Mouse (Mus musculus) stomach, postnatal 0 days (tissue): ENCODE data around the gene Ctsl. TPM values are rescaled to one million over a fixed set of nuclear protein-coding genes. Genes with fewer than 3 reads are reported as not detected.

ENCODE experiments used
- ATAC-seq: fragments of 200-750 bp; cut with Nextera tagmentation; 2 replicates; pipeline ENCODE4 v1.8.0; 2017; ENCODE audit not compliant: low FRiP score, low TSS enrichment
- DNase-seq: peaks from one replicate; pipeline ENCODE4 v3.0.0-alpha.2; 2016; ENCODE audit warnings: low spot score
- H3K27ac ChIP-seq: fragments of 300-500 bp; sonication (generic); replicated peaks from 2 replicates; pipeline ENCODE4 v1.5.1; 2014; ENCODE audit warnings: mild to moderate bottlenecking, control low read depth
- H3K27me3 ChIP-seq: fragments of 300-500 bp; sonication (generic); 2 replicates; pipeline ENCODE4 v1.6.1; 2014; ENCODE audit warnings: low read length; ENCODE audit not compliant: control insufficient read depth, insufficient read depth
- H3K36me3 ChIP-seq: fragments of 300-500 bp; sonication (generic); 2 replicates; pipeline ENCODE4 v1.6.1; 2014; ENCODE audit warnings: low read length, mixed read lengths; ENCODE audit not compliant: control insufficient read depth, insufficient read depth
- H3K4me1 ChIP-seq: fragments of 300-500 bp; sonication (generic); replicated peaks from 2 replicates; pipeline ENCODE4 v1.6.1; 2014; ENCODE audit warnings: antibody characterized with exemption; ENCODE audit not compliant: control insufficient read depth, insufficient read depth
- H3K4me2 ChIP-seq: fragments of 300-500 bp; sonication (generic); replicated peaks from 2 replicates; pipeline ENCODE4 v1.6.1; 2014; ENCODE audit warnings: low read depth, mild to moderate bottlenecking, control low read depth, moderate library complexity
- H3K4me3 ChIP-seq: fragments of 300-500 bp; sonication (generic); 2 replicates; pipeline ENCODE4 v1.5.1; 2014; ENCODE audit warnings: low read depth, low read length, control low read depth
- H3K9ac ChIP-seq: fragments of 300-500 bp; sonication (generic); 2 replicates; pipeline ENCODE4 v1.6.1; 2014; ENCODE audit warnings: mild to moderate bottlenecking, low read length, control low read depth, mixed read lengths
- H3K9me3 ChIP-seq: fragments of 300-500 bp; sonication (generic); 2 replicates; pipeline ENCODE4 v1.6.1; 2016; ENCODE audit warnings: low read length; ENCODE audit not compliant: control insufficient read depth
- CTCF ChIP-seq: IDR thresholded peaks from 2 replicates; pipeline ENCODE4 v1.5.1; 2016; ENCODE audit warnings: antibody characterized with exemption, low read depth, mild to moderate bottlenecking, moderate library complexity
- EP300 ChIP-seq: optimal IDR thresholded peaks from 2 replicates; pipeline ENCODE3; 2016; ENCODE audit warnings: antibody characterized with exemption
- WGBS: fragments of 180-500 bp; shearing (Covaris S2); extraction: QIAGEN DNeasy Blood & Tissue Kit; methylation state at CpG from one replicate; pipeline ENCODE4 v1.1.7; 2014; 5-methylcytosine and 5-hydroxymethylcytosine counted together
- polyA plus RNA-seq: library from polyadenylated mRNA; unstranded; fragments of >200 nt; fragmentation: Nextera tagmentation; extraction: Ambion mirVana; gene quantifications from 2 replicates; pipeline ENCODE4 v1.2.1, GENCODE M21; 2015

Gene Ctsl
- polyA plus RNA-seq, 1 experiment from 2014 or later, result 183 TPM

- WGBS, result 50% methylated on average over 3 of the region's 3 CpGs
- Histone ChIP-seq H3K4me3 (no peak overlapping the region), H3K9ac (no peak overlapping the region), H3K4me1 (no peaks in the 10 kb centered on the region), H3K27ac (no peak overlapping the region; the same call in 1 of the 2 replicates), H3K4me2 (no peak overlapping the region), H3K36me3 (no peaks in the 10 kb centered on the region), H3K27me3 (no peaks in the 10 kb centered on the region; the same call in 1 of the 2 replicates), H3K9me3 (no peaks in the 10 kb centered on the region)
- no peak for DNase-seq
- ATAC-seq, result no peak; the same call in 1 of the 2 replicates
- TF ChIP-seq EP300 (no peak), CTCF (no peak)
Measured at GRCm38 (mm10) chr13:64402006-64402405, 31.3 kb upstream of the Ctsl start.

DNA sequence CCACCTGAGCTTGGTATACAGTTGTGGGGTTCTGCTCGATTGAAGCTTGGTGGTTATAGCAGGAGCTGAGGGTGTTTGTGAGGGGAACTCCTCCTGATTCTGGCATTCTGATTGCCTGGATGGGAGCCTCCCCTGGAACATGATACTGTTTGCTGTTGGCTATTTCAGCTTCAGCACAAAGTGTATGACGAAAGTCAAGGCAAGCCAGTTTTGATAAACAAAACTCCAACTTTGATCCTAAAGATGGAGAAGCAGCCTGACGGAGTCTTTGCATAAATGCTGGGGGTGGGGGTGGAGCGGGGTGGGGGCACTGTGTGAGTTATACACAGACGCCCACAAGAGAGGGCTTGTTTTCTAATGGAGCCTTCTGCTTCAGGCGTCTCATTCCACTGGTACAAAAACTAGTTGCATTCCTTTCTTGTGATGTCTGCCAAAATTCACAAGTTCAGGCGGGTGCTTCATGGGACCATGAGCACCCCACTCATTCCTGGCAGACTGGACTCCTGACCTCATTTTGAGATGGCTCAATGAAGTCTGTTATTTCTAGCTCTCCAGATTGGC, 30.2 kb upstream of the Ctsl start:
- 21% methylated on average over 7 of the region's 7 CpGs for WGBS
- Histone ChIP-seq H3K27ac (peak overlapping the region; percentile 53), H3K27me3 (no peaks in the 10 kb centered on the region; the same call in 1 of the 2 replicates), H3K4me1 (no peaks in the 10 kb centered on the region), H3K9me3 (no peaks in the 10 kb centered on the region), H3K9ac (no peak overlapping the region), H3K36me3 (no peaks in the 10 kb centered on the region), H3K4me3 (no peak overlapping the region), H3K4me2 (0 out of 2 replicates have a peak overlapping the region, but pooled peaks have one; percentile 11)
- TF ChIP-seq EP300 (no peak), CTCF (no peak)
- peak; percentile 77 for ATAC-seq
- DNase-seq, result peak; percentile 15

GRCm38 (mm10) chr13:64399906-64400305, 29.2 kb upstream of the Ctsl start:
- Histone ChIP-seq H3K27ac (no peak overlapping the region), H3K36me3 (no peaks in the 10 kb centered on the region), H3K4me3 (no peak overlapping the region), H3K27me3 (no peaks in the 10 kb centered on the region; the same call in 1 of the 2 replicates), H3K9ac (no peak overlapping the region), H3K4me2 (no peak overlapping the region), H3K4me1 (no peaks in the 10 kb centered on the region), H3K9me3 (no peaks in the 10 kb centered on the region)
- ATAC-seq, result no peak
- TF ChIP-seq EP300, result no peak
- TF ChIP-seq CTCF, result no peak
- no peak for DNase-seq
- 76% methylated on average over 3 of the region's 3 CpGs for whole genome bisulfite sequencing

GRCm38 (mm10) chr13:64398065-64398464, 27.4 kb upstream of the Ctsl start:
- no peak overlapping the region for H3K4me2 ChIP-seq
- no peaks in the 10 kb centered on the region for H3K9me3 ChIP-seq
- H3K4me1 ChIP-seq, result no peaks in the 10 kb centered on the region
- no peak overlapping the region for H3K27ac ChIP-seq
- no peaks in the 10 kb centered on the region for H3K27me3 ChIP-seq
- no peak overlapping the region for H3K4me3 ChIP-seq
- WGBS, result 88% methylated on average over 1 of the region's 1 CpGs
- ATAC-seq, result no peak
- H3K36me3 ChIP-seq, result no peaks in the 10 kb centered on the region
- TF ChIP-seq CTCF (no peak), EP300 (no peak)
- H3K9ac ChIP-seq, result no peak overlapping the region
- DNase-seq, result no peak

DNA sequence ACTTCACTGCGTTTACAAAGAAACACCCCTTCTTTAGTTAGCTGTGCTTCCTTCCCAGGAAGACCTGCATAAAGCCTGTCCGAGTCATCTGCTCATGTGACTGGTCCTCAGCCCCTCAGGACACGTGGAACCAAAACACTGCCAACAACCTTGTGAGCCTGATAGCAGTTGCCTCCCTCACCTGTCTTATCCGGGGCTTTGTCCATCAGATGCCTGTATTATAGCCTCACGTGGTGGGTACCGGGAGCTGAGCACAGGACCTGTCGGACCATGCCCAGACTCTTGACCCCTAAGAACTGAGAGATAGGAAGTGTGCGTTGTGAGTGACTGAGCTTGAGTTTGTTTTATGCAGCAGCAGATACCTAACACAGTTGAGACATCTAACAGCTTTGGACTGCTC, 26.3 kb upstream of the Ctsl start:
- ATAC-seq, result no peak
- no peak for DNase-seq
- 53% methylated on average over 8 of the region's 8 CpGs for WGBS

DNA sequence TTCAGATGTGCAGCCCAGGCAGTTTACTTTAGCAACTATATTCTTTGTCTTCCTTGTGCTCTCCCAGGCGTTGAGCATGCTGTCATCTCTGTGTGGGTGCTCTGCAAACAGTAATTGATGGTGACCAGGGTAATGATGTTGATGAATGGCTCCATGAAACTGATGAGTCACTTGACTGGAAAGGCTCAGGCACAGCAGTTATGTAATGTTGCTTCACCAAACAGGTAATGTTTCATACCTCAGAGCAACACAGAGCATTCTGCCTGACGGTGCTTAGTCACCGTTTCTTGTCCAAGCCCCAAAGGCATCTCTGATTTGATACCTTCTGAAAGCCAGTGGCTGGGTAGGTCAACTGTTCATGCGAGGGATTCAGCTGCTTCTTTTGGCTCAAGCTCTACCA, 17.7 kb upstream of the Ctsl start:
- no peak overlapping the region for H3K4me2 ChIP-seq
- H3K4me1 ChIP-seq, result no peaks in the 10 kb centered on the region
- H3K9ac ChIP-seq, result no peak overlapping the region
- TF ChIP-seq EP300 (no peak), CTCF (no peak)
- no peaks in the 10 kb centered on the region for H3K27me3 ChIP-seq
- H3K36me3 ChIP-seq, result no peaks in the 10 kb centered on the region
- no peak overlapping the region for H3K27ac ChIP-seq
- H3K9me3 ChIP-seq, result no peaks in the 10 kb centered on the region
- no peak overlapping the region for H3K4me3 ChIP-seq
- peak; percentile 95 for ATAC-seq
- WGBS, result 52% methylated on average over 4 of the region's 4 CpGs
- DNase-seq, result no peak

More for the DNA sequence above, 26.3 kb upstream of the Ctsl start:
- no peaks in the 10 kb centered on the region for H3K36me3 ChIP-seq
- no peaks in the 10 kb centered on the region for H3K27me3 ChIP-seq
- no peaks in the 10 kb centered on the region for H3K9me3 ChIP-seq
- no peak overlapping the region for H3K9ac ChIP-seq
- no peak overlapping the region for H3K27ac ChIP-seq
- H3K4me2 ChIP-seq, result no peak overlapping the region
- no peak overlapping the region for H3K4me3 ChIP-seq
- TF ChIP-seq EP300 (no peak), CTCF (no peak)
- H3K4me1 ChIP-seq, result no peaks in the 10 kb centered on the region
